Mouse (Mus musculus): ENCODE results near the gene Ctdsp2.

Gene Ctdsp2

GRCm38 (mm10) chr10:126962271-126962965, 16.1 kb upstream of the Ctdsp2 start:
- DNase-seq (ENCODE audit: extremely low read depth, low read depth), result no peak

GRCm38 (mm10) chr10:126962966-126963330, 15.6 kb upstream of the Ctdsp2 start:
- DNase-seq (ENCODE audit: extremely low read depth, low read depth), result no peak

- no peak for DNase-seq (ENCODE audit: extremely low read depth, low read depth)
These were observed 14.7 kb upstream of the Ctdsp2 start for GRCm38 (mm10) chr10:126963821-126964220.

GRCm38 (mm10) chr10:126971363-126972050, 7.0 kb upstream of the Ctdsp2 start:
- DNase-seq (ENCODE audit: extremely low read depth, low read depth), result no peak

- no peak for DNase-seq (ENCODE audit: extremely low read depth, low read depth)
These were observed 6.3 kb upstream of the Ctdsp2 start for GRCm38 (mm10) chr10:126972051-126972725.

- no peak for DNase-seq (ENCODE audit: extremely low read depth, low read depth)
These were observed 5.5 kb upstream of the Ctdsp2 start for GRCm38 (mm10) chr10:126972988-126973387.

GRCm38 (mm10) chr10:126975706-126976105, 2.8 kb upstream of the Ctdsp2 start:
- no peak for DNase-seq (ENCODE audit: extremely low read depth, low read depth)

GRCm38 (mm10) chr10:126977076-126977475, 1.4 kb upstream of the Ctdsp2 start:
- DNase-seq (ENCODE audit: extremely low read depth, low read depth), result no peak

GRCm38 (mm10) chr10:126979121-126979635, 661 bp downstream of the Ctdsp2 start:
- DNase-seq (ENCODE audit: extremely low read depth, low read depth), result no peak

GRCm38 (mm10) chr10:126979636-126980151, 1.2 kb downstream of the Ctdsp2 start:
- no peak for DNase-seq (ENCODE audit: extremely low read depth, low read depth)

- no peak for DNase-seq (ENCODE audit: extremely low read depth, low read depth)
These were observed 1.9 kb downstream of the Ctdsp2 start for GRCm38 (mm10) chr10:126980221-126980932.

GRCm38 (mm10) chr10:126980933-126981530, 2.5 kb downstream of the Ctdsp2 start:
- no peak for DNase-seq (ENCODE audit: extremely low read depth, low read depth)

- no peak for DNase-seq (ENCODE audit: extremely low read depth, low read depth)
These were observed 3.2 kb downstream of the Ctdsp2 start for GRCm38 (mm10) chr10:126981746-126982145.

GRCm38 (mm10) chr10:126983193-126983725, 4.7 kb downstream of the Ctdsp2 start:
- DNase-seq (ENCODE audit: extremely low read depth, low read depth), result no peak

GRCm38 (mm10) chr10:126984189-126985004, 5.9 kb downstream of the Ctdsp2 start:
- no peak for DNase-seq (ENCODE audit: extremely low read depth, low read depth)

- DNase-seq (ENCODE audit: extremely low read depth, low read depth), result no peak
These were observed 6.6 kb downstream of the Ctdsp2 start for GRCm38 (mm10) chr10:126985127-126985526.

- no peak for DNase-seq (ENCODE audit: extremely low read depth, low read depth)
These were observed 7.1 kb downstream of the Ctdsp2 start for GRCm38 (mm10) chr10:126985579-126985978.

- DNase-seq (ENCODE audit: extremely low read depth, low read depth), result no peak
These were observed 8.0 kb downstream of the Ctdsp2 start for GRCm38 (mm10) chr10:126986541-126986961.

- DNase-seq (ENCODE audit: extremely low read depth, low read depth), result no peak
These were observed 8.9 kb downstream of the Ctdsp2 start for GRCm38 (mm10) chr10:126987183-126988118.
